Mouse (Mus musculus) megakaryocyte progenitor cell, adult 5-6 weeks (primary cell): Measurements from ENCODE around the gene Itgb2l. TPM values are rescaled to one million over a fixed set of nuclear protein-coding genes. Genes with fewer than 3 reads are reported as not detected.
A peak's percentile ranks its signal among the peaks of the same experiment; 100 is the strongest.

Experiments
- ATAC-seq: replicated peaks from 2 replicates; pipeline ENCODE4 v1.8.0; 2016; ENCODE audit warnings: mild to moderate bottlenecking, moderate TSS enrichment, inconsistent platforms; ENCODE audit not compliant: poor library complexity
- total RNA-seq, 2 experiments: library from RNA; stranded (forward) in 1 of 2; stranded (reverse) in 1 of 2; fragments of 157-497, 149-512 nt in 1 of 2; fragments of 200-1000 nt in 1 of 2; gene quantifications; 2 replicates each; pipeline versions ENCODE4 v1.2.3 to v1.2.4; 2015 to 2017

Gene Itgb2l
- total RNA-seq, 2 experiments from 2014 or later = 4.5 to 8.2 TPM

DNA sequence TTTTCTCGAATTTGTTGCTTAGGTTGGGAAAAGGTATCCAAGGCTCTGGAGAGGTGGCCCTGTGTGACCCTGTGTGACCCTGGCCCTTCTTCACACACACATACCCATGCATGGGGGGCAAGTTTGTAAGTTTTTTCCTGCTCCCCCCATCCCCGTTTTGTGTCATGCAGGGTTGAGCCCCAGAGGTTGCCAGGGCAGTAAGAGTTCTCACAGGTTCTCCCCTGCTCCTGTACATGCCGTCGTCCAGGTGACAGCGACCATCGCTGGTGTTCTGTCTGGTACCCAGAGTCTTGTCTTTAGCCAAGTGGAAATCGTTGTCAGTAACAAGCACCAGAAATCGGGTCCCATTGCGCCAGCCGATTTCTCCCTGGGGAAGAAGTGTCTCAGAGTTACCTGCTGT lies 10.2 kb downstream of the Itgb2l start:
- no peak for ATAC-seq

DNA sequence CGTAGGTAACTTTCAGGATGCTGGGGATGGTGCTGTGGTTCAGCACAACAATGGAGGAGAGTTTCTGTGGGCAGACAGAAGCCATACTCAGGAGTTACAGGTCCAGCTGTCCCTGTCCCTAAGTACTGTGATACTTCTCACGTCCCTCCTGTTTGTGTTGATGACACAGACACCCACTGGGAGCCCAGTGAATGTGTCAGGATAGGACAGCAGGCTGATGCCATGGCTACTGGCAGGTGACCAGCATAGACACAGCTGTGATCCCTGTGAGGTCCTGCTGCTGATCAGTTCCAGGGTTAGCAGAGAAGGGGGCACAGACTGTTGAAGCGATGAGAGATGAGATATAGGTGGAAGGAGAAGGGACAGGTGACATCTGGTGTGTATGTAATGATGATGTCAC lies 14.4 kb downstream of the Itgb2l start:
- ATAC-seq = no peak

GRCm38 (mm10) chr16:96426671-96427070 lies 16.7 kb downstream of the Itgb2l start:
- ATAC-seq = no peak

DNA sequence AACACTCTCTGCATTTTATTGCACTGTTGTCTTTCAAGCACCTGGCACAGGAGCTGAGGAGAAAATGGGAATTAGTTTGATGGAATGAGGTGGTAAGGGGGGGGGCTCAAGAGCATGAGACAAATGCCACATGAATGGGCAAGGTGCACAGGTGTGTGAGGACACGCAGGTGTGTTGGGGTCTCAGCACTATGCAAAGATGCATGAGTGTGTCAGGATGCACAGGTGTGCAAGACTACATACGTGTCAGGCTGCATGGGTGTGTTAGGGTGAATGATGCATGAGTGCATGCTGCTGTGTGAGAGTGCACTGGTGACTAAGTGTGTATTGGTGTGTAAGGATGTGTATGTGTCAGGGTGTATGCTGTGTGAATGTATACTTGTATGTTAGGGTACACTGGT lies 18.4 kb downstream of the Itgb2l start:
- no peak for ATAC-seq

GRCm38 (mm10) chr16:96408064-96408465 lies 35.4 kb downstream of the Itgb2l start:
- ATAC-seq = no peak

GRCm38 (mm10) chr16:96406312-96406711 lies 37.1 kb downstream of the Itgb2l start:
- no peak for ATAC-seq

DNA sequence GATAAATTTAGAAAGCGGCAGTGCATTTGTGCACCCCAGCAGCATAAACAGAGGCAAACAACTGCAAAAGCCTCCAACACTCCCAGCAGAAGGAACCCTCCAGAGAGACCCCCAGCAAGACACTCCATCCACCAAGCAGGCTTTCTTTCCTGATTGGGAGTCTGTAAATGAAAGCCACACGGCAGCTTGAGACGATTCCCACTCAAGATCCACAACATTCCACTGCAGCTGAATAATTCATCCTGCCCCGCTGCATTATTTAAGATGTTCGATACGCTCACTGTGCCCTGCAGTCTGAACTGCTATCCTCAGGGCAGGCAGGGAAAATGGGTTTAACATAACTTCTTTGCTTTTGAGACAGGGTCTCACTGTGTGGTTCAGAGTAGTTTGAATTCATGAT lies 41.1 kb downstream of the Itgb2l start:
- no peak for ATAC-seq

DNA sequence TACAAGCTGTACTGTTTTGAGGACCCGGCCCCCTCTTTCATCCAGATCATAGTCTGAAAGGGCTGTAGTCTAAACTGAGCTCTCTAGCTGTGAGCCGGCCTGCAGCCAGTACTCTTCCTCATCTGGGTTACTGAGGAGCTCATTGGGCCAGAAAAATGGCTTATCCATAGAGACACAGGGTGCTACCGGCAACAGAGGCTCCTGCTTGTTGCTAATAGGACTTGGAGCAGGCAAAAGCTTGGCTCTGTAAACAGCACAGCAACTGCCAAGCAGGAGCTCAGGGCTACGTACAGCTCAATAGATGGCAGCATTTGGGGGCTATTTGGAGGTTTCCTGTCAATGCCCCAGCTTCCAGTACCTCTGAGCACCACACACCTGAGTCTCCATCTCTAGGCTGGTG lies 43.4 kb downstream of the Itgb2l start:
- no peak for ATAC-seq

DNA sequence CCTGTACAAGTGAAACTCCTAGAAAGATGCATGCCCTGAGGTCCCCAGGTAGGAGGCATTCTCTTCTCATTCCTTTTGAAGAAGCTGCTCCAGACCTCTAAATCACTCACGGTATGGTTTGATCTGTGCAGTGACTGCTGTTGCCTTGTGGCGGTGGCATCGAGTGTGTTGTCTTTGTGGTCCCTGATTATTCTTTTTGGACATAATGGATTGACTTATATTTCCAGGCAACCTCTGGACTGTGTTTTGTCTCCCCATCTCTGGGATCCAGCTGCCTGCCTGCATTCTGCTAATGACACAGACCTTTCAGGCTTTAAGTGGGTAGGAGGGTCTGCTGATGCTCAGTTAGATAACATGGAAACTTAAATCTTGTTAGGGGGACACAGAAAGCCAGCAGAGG lies 44.6 kb downstream of the Itgb2l start:
- ATAC-seq = no peak

DNA sequence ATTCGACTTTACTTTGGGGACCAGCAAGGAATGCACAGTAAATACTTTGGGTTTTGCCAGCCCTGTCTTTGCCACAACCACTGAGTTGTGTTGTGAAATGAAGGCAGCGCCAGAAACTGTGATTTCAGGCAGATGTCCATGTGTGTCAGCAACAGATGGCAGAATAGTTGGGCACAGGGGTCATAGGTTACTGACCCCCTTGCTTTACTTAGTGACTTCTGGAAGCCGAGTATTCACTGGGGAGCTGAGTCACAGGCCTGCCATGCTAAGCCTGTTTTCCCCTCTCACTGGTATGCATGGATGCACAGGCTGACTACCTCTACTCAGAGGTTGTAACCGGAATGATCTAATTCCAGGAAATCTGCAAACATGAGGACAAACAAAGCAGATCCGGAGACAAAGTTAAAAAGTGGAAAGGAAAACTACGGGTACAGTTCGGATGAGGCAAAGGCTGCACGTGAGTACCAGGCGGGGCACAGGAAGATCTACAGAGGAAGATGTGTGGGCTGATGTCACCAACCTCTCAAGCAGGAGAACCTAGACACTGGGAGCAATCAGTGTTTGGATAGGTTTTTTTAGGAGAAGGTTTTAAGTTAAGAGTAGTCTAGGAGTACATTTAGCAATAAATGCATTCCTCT lies 47.3 kb downstream of the Itgb2l start:
- ATAC-seq = no peak

DNA sequence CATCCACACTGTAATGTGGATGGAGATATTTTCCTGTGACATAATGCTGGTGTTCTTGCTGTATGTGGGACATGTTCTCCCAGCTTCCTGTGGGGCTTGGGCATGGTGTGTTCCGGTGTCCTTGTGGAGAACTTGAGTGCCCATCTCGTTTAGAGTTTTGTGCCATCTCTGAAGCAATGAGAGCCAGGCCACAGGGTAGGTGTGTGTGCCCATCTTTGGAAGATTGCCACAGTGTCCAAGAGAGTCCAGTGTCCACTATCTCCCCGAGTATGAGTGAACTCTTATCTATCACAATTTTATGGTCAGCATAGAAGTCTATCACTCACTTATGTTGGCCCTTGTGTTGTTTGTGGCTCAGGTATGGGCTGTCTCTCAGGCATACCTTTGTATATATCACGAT lies 47.9 kb downstream of the Itgb2l start:
- no peak for ATAC-seq

GRCm38 (mm10) chr16:96391070-96391469 lies 52.3 kb downstream of the Itgb2l start:
- ATAC-seq = no peak

- no peak for ATAC-seq
These were observed 54.9 kb downstream of the Itgb2l start for GRCm38 (mm10) chr16:96388481-96388880.

DNA sequence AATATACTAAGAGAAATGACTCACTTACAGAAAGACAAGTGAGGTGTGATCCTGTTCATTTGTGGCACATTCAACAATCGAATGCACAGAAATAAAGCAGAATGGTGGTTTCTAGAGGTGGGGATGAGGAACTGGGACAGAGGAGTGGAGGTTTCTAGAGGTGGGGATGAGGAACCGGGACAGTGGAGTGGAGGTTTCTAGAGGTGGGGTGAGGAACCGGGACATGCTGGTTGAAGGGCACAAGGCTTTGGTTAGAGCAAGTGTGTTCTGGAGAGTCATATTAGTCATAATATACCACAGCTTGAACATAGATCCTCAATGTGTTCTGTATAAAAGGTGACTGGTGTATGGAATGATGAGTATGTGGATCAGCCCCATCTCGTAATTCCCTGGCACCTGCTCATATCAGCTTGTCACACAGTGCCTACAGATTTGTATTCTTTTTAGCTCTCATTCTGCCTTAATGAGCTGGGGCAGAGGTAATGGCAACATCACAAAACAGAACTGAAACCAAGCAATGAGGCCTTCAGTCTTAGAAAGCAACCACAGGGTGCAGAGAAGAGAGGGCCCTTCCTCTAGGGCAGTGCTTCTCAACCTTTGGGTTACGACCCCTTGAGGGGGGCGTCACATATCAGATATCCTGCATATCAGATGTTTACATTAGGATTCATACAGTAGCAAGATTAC lies 55.6 kb downstream of the Itgb2l start:
- peak; percentile 72 for ATAC-seq

GRCm38 (mm10) chr16:96384741-96385140 lies 58.7 kb downstream of the Itgb2l start:
- no peak for ATAC-seq

GRCm38 (mm10) chr16:96382496-96383181 lies 60.8 kb downstream of the Itgb2l start:
- no peak for ATAC-seq

DNA sequence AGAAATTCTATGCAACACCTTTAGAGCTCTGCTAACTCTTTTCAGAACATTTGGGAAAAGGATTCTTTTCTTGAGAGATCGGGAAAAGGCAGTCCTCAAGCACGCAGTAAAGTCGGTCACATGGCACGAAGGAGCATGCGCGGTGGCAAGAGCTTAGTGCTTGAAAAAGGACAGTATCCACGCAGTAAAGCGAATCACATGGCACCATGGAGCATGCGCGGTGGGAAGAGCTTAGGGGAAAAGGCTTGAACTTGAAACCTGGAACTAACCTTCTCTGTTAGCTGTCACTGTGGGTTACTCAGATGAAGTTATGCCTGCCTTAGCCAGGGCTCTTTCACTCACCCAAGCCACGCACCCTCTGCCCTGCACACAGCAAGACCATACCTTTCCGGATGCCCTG lies 62.0 kb downstream of the Itgb2l start:
- no peak for ATAC-seq

DNA sequence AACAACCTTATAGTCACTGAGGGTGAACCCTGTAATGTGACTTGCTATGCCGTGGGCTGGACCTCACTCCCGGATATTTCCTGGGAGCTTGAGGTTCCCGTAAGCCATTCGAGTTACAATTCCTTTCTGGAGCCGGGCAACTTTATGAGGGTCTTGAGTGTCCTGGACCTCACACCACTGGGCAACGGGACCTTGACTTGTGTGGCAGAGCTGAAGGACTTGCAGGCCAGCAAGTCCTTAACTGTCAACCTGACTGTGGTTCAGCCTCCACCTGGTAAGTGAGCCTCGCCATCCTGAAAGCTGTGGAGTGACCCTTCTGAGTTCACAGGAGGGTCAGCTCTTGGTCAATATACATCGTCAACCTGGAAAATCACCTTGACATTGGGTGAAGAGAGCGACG lies 65.3 kb downstream of the Itgb2l start:
- ATAC-seq = no peak

DNA sequence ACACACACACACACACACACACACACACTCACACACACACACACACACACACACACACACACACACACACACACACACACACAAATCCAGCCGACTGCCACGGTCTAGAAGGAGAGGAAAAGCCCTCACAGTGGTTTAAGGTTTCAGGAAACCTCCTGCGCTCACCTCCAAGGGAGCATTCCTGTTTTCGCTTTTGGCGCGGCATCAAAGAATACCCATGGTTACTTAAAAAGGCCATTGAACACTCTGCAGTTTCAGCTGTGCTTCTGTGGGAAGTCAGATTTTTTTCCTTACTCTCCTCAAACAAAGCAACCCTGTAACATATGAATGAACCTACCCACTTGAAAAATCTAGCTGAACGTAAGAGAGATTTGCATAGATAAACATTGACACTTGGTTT lies 67.1 kb downstream of the Itgb2l start:
- ATAC-seq = 0 out of 2 replicates have a peak, but pooled peaks have one; percentile 30

DNA sequence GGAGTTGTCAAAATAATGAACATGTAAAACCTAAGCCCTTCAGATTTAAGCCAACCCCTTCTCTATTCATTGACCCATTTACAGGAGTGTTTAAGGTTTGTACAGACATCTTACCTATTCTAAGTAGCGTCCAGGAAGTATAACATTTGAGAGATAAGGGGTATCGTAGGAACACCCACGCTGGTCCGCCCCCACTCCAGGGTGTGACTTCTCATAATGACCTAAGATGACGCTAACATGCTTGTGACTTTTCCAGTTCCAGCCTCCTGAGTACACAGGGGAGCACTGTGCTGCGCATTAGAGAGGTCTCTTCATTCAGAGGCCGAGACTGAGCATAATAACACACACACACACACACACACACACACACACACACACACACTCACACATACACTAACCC lies 67.9 kb downstream of the Itgb2l start:
- ATAC-seq = no peak

DNA sequence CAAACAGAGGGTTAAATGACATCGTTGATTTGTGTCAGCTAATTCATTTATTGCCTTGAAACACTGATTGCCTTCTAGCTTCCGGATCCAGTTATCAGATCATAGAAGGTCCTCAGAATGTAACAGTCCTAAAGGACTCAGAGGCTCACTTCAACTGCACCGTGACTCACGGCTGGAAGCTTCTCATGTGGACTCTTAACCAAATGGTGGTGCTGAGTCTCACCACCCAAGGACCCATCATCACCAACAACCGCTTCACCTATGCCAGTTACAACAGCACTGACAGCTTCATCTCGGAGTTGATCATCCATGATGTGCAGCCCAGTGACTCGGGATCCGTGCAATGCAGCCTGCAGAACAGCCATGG lies 70.7 kb downstream of the Itgb2l start:
- ATAC-seq = no peak
